Mouse (Mus musculus) heart, postnatal 4 days (tissue): ENCODE measurements around the gene Smarce1. TPM values are rescaled to one million over a fixed set of nuclear protein-coding genes. Genes with fewer than 3 reads are reported as not detected.
"Not testable (repeated sequence)": the region's sequence is repeated elsewhere in the genome, so short reads cannot be mapped to it uniquely, and the experiment has no call there.

Experiments used
- DNase-seq: peaks from one replicate; pipeline ENCODE4 v3.0.0; 2021
- total RNA-seq, 2 experiments: library from RNA; stranded (reverse); gene quantifications; 2 replicates each; pipeline ENCODE4 v1.2.3; 2021

The Smarce1 gene
- 10 to 100 TPM; 92.8 to 99.8 TPM for total RNA-seq

DNA sequence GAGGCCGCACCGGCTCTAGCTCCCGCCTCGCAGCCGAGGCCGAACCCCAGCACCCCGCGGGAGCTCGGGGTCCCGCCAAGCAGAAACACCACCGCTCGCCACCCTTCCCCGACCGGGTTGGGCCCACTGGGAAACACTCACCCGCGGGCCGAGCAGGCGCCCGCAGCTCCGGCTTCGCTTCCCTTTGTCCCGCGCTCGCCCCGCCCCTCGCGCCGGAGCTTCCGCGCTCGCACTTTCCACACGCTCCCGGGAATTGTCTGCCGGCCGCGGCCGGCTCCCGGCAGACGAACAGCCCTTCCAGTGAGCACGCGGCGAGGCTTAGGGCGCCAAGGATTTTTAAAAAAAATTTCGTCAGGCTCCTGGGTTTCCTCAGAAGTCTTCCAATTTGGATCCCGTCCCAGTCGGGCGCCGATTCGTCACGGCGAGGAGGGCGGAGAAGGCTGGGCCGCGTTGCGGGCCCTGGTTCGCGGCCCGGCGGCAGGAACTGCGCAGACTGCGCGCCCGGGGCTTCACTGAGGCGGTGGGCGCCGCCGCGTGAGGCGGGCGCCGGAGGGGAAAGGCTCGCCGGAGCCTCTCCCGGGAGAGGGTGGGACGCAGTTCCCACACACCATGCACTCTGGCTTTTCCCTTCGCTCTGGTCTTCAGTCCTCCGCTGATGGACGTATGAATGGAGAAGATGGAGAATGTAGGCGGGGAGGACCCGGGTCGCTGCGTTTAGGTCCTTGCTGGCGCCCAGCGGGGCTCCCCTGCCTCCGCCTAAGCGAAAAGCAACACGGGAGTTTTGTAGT is at the start of gene Smarce1:
Smarce1 (minus strand) TSS at position 757 of the 788 bp plus-strand sequence.
- DNase-seq, result peak; percentile 85

DNA sequence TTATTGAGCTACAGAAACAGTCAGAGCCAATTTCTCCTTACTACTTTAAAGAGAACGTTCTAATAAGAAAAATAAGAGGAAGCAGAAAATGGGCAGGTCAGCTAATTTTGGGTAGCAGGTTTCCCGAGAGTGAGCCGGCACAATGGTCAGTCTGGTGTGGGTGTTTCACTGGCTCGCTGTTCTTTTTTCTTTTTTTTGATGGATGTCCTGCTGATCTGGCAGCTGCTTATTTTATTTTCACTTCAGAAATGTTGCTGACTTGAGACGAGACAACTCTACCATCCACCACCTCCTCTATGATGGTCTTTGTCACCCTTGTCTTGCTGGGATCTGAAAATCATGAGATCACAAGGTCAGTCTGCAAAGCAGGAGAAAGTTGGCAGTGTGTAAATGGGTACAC is 49.2 kb upstream of the Smarce1 start:
- DNase-seq, result no peak

DNA sequence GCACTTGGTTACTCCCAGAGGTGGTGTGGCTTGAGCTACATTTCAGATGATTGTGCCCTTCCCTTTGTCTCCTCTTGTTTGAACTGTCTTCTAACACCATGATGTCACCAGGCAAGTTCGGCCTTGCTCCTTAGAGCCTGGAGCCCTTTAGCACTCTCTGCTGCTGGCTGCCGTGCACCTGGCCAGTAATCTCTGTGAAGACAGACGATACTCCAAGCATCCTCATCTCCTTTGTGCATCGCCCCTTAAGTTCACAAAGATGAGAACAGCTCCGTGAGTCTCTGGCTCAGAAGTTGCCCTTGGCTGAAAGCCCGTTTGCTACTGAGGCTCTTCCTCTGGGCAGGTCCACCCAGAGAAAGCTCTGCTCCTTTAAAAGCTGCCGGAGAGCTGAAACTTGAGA is 46.0 kb upstream of the Smarce1 start:
- no peak for DNase-seq

DNA sequence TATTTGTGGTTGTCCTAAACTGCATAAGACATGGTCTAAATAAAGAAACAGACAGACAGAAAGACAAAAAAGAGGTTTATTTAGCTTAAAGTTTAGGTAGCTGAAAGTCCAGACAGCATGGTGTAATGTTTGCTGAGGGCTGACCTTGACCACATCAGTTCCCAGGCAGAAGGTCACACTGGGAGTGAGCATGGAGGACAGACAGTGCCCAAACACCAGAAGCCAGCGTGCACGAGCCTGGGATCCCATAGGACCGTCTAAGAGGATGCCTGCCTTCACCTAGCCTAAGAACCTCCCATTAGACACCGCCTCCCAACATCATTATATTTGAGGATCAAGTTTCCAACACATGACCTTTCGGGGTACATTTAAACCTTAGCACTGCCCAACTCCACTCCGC is 44.8 kb upstream of the Smarce1 start:
- DNase-seq, result no peak

DNA sequence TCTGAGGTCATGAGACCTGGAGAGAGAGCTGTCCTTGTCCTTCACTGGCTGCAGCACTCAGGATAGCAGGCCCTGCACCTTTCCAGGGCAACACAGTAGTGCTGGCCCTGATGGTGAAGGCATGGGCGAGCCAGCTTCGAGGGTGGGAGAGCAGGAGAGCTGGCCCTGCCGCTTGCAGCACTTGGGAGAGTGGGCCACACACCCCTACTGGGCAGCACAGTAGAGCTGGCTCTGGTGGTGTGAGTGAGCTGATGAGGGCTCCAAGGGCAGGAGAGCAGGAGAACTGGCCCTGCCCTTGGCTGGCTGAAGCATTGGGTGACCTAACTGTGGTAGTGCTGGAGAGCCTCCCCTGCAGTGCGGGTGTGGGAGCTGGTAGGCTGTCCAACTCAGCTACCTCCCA is 41.9 kb upstream of the Smarce1 start:
- no peak for DNase-seq

DNA sequence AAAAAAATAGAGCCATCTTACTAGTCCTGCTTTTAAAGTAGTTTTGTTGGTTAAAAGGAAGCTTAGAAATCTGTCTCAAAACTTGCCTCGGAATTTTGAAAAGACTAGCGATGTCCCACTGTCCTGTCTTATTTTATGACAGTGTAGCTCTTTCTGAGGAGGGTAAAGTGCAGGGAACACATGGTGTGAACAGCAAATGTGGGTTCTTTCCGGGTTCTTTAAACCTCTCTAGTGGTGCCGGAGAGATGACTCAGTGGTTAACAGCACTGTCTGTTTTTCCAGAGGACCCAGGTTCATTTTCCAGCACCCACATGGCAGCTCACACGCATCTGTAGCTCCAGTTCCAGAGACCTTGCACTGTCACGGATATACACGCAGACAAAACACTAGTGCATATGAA is 38.4 kb upstream of the Smarce1 start:
- DNase-seq, result no peak

DNA sequence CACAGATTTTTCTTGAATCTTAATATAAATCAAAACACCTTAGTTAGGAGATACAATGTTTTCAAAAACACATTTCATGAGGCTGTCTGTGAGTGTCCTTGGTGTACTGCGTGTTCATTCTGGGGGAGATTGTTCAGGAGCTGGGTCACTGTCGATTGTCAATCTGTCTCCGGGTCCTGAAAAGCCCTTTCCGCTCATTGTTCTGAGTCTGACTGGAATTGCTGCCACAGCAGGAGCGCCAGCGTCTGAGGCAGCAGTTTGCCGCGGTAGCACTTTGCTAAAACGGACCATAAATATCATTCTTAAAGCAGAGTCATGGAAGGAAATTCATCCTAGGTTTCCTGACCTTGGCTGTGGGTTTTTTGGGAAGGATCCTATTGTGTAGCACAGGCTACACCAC is 35.0 kb upstream of the Smarce1 start:
- peak; percentile 29 for DNase-seq

DNA sequence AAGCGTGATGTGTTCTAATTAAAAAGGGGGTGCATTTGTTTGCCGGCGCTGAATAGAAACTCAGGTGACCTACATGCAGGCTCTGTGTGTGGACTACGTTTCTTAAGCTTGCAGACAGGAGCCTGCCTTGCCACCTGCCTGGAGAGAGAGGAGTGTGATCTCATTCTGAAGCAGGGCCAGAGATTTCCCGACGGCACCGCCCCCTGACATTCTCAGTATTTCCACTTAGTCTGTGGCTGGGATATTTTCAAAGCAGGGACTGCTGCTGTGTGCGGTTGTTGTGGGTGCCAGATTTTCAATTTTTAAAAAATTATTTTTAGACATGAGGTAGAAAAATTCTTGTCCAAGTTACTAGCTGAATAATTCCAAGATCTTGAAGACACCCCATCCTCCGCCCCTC is 34.4 kb upstream of the Smarce1 start:
- DNase-seq, result peak; percentile 50

DNA sequence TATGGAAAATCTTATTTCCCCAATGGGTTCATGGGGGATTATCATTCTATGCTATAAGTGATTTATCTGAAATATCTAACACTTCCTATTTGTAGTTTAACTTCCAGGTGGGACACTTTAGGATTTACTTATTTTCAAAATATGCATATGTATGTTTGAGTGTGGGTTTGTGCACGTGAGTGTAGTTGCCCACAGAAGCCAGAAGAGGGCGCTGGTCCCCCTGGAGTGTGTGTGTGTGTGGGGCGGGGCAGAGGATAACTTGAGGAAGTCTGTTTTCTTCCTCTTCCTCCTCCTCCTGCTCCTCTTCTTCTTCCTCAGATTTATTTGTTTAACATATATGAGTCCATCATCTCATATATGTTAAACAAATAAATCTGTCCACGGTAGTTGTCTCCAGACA is 25.4 kb upstream of the Smarce1 start:
- no peak for DNase-seq

DNA sequence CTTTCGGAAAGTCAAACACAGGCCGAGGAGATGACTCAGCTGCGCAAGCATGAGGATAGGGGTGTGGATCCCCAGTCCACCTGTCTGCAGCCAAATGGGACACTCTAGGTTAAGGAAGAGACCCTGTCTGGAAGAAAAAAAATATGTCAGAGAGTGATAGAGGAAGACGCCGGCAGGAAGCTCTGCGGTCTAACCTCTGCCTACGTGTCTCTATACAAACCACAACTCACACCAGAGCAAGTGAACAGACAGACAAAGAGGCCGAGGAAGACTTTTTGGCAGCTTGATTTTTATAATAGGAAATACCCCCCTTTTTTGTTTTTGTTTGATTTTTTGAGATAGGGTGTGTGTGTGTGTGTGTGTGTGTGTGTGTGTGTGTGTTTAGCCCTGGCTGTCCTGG is 24.5 kb upstream of the Smarce1 start:
- no peak for DNase-seq

DNA sequence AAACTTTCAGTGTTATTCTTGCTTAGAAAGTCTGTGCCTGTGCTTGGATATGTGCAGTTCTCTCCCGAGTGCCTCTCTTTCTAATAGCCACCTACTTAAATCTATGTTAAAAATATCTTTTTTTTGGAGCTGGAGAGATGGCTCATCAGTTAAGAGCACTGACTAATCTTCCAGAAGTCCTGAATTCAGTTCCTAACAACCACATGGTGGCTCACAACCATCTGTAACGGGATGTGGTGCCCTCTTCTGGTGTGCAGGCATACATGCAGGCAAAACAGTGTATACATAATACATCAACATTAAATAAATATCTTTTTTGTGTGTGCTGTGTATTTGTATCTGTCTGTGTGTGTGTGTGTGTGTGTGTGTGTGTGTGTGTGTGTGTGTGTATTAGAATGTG is 23.1 kb upstream of the Smarce1 start:
- DNase-seq, result no peak

DNA sequence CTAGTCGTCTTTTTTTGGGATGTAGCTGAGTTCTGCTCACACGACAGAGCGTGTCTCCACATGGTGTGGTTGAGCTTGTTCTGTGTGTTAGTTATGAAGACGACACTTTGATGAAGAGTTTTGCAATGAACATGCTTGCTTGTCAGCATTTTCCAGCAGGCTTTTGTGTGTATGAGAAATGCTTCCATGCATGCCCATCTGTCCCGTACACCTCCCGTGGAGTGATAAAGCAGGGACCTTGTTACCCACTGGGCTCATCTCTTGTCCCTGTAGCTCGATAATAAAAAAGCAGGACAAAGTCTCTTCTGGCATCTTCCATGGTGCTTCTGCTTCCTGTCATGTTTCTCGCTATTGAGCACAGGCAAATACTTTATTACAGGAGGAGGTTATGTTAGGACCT is 21.9 kb upstream of the Smarce1 start:
- no peak for DNase-seq

DNA sequence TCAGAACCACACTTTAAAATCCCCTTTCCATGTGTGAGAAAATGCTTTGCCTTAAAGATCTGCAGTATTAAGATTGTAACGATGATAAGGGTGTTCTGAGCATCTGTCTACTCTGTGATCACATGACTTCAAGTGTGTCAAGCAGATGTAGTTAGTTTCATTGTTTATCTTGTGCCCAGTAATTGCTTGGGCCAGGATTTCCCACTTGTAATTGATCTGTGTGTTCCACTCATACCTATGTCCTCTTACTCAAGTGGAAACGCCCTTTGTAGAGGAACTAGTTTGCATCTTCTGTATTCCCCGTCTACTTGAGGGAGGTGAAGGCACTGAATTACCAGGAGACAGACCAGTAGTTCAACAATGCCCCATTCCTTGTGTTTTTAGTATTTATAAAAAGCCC is 19.8 kb upstream of the Smarce1 start:
- DNase-seq, result no peak

DNA sequence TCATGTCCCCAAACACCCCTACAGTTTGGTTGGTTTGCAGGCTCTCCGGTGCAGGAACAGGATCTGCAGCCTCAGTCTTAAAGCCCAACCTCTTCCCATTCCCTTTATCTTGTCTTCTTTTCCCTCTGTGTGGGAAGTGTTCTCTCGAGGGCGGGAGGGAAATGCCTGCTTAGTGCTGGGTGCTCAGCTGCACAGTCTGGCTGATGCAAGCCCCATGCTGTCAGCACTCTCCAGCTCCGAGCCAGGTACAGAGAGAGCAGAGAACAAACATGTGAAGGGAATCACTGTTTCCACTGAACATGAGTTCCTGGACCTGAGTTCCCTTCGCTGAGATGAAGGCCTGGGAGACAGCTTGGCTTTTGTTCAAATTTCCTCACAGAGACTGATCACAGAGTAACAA is 19.4 kb upstream of the Smarce1 start:
- DNase-seq, result no peak

DNA sequence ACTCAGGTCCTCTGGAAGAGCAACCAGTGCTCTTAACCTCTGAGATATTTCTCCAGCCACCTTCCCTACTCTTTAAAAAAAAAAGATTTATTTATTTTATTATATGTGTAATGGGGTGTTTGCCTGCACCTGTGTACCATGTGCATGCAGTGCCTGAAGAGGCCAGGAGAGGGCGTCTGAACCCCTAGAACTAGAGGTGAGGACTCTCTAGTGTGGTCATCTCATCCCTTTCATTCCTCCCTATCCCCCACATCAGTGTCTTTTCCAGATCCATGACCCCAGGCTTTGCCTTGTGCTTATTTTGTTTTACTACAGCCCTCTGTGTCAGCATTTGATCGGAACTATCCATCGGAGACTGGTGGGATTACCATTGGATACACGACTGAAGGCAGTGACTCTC is 18.3 kb upstream of the Smarce1 start:
- peak; percentile 37 for DNase-seq

DNA sequence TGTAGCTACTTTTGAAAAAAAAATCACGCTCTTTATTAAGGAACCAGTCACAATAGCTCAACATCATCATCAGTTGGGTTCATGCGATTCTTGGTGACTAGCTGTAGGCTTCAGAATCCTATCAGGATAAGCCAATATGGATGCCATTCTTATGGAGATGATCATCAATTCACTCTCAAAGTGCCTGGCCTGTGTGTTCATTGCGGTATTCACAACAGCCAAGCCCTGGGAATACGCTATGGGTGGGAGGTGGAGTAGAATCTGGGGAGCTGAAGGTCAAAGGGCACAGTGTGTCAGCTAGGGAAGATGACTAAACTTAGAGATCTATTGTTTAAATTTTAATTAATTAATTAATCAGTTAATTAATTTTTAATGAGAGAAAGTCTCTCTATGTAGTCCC is 17.1 kb upstream of the Smarce1 start:
- DNase-seq, result no peak

DNA sequence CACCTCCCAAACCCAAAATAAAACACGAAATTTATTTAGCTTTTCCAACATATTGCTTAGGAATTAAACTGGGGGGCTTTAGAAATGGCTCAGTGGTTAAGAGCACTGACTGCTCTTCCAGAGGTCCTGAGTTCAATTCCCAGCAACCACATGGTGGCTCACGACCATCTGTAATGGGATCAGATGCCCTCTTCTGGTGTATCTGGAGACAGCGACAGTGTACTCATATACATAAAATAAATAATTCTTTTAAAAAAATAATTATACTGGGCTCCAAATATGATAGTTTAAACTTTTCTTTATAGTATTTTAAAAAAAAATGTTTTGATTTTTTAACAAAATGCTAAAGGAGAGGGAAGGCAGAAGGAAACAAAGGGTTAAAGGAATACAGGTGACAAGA is 13.7 kb upstream of the Smarce1 start:
- not testable (repeated sequence) for DNase-seq

DNA sequence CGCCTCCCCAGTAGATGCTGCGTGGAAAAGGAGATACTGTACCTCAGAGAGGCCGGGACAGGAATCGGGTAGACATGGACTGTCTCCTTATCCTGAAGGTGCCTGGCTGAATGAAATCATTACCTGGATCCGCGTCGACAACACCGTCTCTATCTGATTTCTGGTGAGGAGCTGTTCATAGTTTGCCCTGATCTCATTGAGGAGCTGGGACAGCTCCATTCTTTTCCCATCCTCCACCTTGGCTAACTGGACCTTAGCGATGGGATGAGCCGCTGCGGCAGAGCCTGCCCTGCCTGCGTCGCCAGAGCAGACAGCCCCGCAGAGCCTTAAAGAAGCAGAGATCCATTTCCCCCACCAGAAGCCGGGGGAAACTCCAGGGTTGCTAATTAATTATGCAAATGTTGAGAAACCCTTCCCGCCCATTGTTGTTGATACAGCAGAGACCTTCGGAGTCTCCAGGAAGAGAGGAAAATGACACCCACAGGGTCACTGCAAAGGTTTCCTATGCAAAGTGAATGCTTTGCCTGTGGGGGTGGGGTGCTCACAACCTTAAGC is 13.1 kb upstream of the Smarce1 start, which contains the start of gene Krt222:
Krt222 (minus strand) TSS at position 266 of the 555 bp plus-strand sequence.
- DNase-seq, result peak; percentile 29

DNA sequence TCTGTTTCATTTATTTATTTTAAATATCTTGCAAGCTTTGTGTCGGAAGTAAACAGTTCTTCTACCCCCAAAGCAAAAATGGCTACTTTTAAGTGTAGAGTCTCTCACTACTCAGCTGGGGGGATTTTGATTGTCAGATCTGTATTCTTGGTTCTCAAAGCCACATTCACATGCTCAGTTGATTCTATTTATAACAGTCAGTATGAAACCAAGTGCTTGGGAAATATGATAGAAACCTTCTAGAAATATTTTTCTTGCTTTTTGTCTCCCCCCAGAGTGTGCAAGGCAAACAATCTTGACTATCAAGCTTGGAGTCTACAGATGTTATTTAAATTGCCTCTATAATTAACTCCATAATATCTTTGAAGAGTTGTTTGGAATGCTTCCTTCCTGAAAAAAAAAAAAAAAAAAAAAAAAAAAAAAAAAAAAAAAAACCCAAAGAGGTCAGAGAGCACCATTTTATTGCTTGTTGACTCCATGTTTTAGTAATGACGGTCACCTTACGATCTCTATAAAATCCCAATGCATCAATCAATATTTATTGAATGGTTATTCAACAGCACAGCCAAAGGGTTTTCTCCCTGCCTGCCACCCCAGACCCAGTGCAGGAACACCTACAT is 12.5 kb upstream of the Smarce1 start:
- no peak for DNase-seq

DNA sequence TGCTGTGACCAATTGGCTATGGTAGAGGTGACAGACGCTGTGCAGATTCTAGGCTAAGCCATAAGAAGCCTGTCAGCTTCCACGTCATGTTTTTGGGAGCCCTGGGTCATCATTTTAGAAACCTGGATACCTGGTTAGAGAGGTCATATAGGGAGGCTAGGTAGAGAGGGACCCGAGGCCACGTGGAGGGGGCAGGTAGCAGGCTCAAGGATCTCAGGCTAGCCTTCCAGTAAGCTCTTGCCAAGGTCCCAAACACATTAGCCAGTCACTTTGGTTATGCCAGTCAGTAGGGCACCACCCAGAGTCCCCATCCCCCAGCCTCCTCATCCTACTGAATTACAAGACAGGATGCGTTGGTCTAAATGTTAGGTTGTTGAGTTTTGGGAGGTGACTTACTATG is 11.2 kb upstream of the Smarce1 start:
- DNase-seq, result no peak

DNA sequence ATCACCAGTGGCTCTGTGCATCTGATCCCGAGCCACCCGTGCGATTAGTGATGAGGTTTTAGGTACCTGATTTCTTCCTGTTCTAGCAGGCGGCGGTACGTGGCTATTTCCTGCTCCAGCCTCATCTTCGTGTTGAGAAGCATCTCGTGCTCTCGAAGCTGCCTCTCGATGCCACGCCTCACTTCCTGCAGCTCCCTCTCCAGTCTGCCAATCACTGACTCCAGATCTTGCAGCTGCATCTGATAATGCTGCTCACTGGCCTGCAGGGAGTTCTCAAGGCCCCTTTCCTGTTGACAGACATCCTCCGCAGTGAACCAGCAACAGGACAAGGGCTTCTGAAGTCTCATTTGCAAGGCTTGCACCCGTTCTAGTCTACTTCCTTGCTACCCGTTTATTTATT is 7.7 kb upstream of the Smarce1 start:
- DNase-seq, result no peak

DNA sequence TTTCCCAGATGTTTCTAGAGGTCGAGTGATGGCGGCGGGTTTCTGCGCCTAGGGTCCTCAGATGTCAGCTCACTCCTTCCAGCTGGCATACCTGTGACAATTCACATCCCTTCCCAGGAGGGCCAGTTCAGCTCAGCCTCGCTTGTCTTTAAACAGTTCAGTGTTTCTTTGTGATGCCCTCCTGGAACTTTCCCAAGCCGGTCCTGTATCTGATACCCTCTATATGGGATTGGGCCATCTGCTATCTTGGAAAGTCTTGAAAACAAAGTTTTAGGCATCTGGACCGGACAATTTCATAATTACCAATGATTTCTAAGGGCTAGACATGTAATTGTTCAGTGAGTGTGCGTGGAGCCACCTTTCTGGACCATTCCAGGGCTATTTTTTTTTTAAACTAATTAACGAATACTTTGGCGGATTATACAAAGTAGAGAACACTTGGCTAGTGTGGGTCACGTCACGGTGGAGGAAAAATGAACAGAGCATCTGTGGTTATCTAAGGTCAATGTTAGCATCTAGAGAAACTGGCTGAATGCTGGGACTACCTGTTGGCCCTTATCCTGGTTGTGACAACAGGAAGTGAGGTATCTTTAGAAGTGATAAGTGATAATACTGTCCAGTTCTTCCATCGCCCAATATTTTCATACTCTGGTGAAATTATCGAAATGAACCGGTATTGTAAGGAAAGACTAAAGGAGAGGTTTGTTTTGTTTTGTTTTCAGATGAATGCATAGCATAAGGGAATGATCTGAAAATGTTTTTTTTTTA is 416 bp upstream of the Smarce1 start:
- DNase-seq, result no peak

DNA sequence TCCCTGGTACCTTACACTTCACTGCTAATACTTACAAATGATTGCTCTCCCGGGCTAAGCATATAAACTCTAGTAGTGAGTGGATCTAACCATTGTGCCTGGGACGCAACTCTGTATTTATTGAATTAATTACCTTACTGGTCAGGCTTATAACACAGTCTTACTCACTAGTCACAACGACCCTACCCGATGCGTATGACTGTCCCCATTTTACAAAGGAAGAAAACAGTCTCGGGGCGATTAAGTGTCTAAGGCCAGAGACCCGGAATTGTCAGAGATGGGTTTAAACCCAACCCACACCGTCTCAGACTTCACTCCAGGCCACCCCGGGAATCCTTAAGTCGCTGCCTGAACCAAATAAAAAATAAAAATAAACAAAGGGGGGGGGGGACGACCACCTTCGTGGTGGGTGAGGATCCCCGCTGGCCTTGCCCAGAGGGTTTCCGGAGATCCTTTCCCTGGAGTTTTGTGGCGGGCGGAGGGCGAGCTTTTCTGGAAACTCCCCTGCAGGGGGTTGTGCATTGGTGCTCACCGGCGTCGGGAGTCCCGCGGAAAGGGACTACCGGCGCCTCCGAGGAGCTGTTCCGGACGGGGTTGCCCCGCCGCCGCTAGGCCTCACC is 1.1 kb downstream of the Smarce1 start:
- DNase-seq, result no peak
